Mouse (Mus musculus) CH12.LX (cell line): ENCODE measurements at regions not wholly inside any gene's neighbourhood (a gene's known extent, or its start where the extent isn't known, plus 50 kb on each side); places are given as distances from the start of the nearest gene placed in this dataset.

Experiments
- DNase-seq: peaks from one replicate; pipeline ENCODE4 v3.0.0-alpha.2; 2013; ENCODE audit errors: extremely low read depth
- H3K27ac ChIP-seq: 2 replicates; pipeline ENCODE4 v1.5.1; 2012; ENCODE audit warnings: low read depth, mild to moderate bottlenecking, control low read depth, moderate library complexity; ENCODE audit not compliant: insufficient read depth
- H3K27me3 ChIP-seq: replicated peaks from 2 replicates; pipeline ENCODE3; 2012; ENCODE audit warnings: inconsistent platforms
- H3K36me3 ChIP-seq, 2 experiments: replicated peaks in 1 of 2; 2 replicates each; pipeline versions ENCODE3 to v1.6.1; 2012; ENCODE audit warnings: inconsistent platforms in 1 of 2, low read length in 1 of 2, mild to moderate bottlenecking in 1 of 2, mixed read lengths in 1 of 2, moderate library complexity in 1 of 2; ENCODE audit not compliant: control insufficient read depth in 1 of 2, insufficient read depth in 1 of 2
- H3K4me1 ChIP-seq, 2 experiments: 2 replicates each; pipeline ENCODE4 v1.6.1; 2012; ENCODE audit warnings: inconsistent platforms in 1 of 2, moderate library complexity in 1 of 2; ENCODE audit not compliant: insufficient read depth in 2 of 2, control insufficient read depth in 1 of 2
- H3K4me2 ChIP-seq: 2 replicates; pipeline ENCODE4 v1.6.1; 2012; ENCODE audit warnings: low read depth, mild to moderate bottlenecking, control low read depth; ENCODE audit not compliant: poor library complexity, insufficient read depth, severe bottlenecking
- H3K4me3 ChIP-seq, 3 experiments: fragments of 150-350 bp in 1 of 3; sonication (generic) in 1 of 3; replicated peaks in 1 of 3; 2 replicates each; pipeline versions ENCODE3 to v1.5.1; 2011 to 2012; ENCODE audit warnings: low read depth in 2 of 3, low read length in 2 of 3, mild to moderate bottlenecking in 2 of 3, moderate library complexity in 2 of 3, control low read depth in 1 of 3, improper control_type of control experiment in 1 of 3, inconsistent platforms in 1 of 3, mixed read lengths in 1 of 3; ENCODE audit not compliant: poor library complexity in 1 of 3
- H3K79me2 ChIP-seq: replicated peaks from 2 replicates; pipeline ENCODE4 v1.6.1; 2012; ENCODE audit warnings: mild to moderate bottlenecking, moderate library complexity; ENCODE audit not compliant: control insufficient read depth, poor library complexity, insufficient read depth, severe bottlenecking; ENCODE audit errors: extremely low read depth
- H3K9ac ChIP-seq: 2 replicates; pipeline ENCODE4 v1.6.1; 2012; ENCODE audit warnings: low read depth, mild to moderate bottlenecking, control low read depth, moderate library complexity; ENCODE audit not compliant: insufficient read depth
- H3K9me3 ChIP-seq: replicated peaks from 2 replicates; pipeline ENCODE3; 2012; ENCODE audit warnings: low read length, inconsistent platforms, mixed read lengths
- CHD2 ChIP-seq: IDR thresholded peaks from 2 replicates; pipeline ENCODE4 v1.6.1; 2011; ENCODE audit warnings: low read length, improper control_type of control experiment
- E2F4 ChIP-seq: IDR thresholded peaks from 2 replicates; pipeline ENCODE4 v1.6.1; 2011; ENCODE audit warnings: low read depth, low read length, improper control_type of control experiment; ENCODE audit not compliant: insufficient replicate concordance
- EP300 ChIP-seq: IDR thresholded peaks from 2 replicates; pipeline ENCODE4 v1.6.1; 2011; ENCODE audit warnings: low read length, improper control_type of control experiment
- ETS1 ChIP-seq: conservative IDR thresholded peaks from 2 replicates; pipeline ENCODE4 v1.6.1; 2012; ENCODE audit warnings: low read depth, mild to moderate bottlenecking, inconsistent platforms, low read length, improper control_type of control experiment, moderate library complexity
- MAFK ChIP-seq: IDR thresholded peaks from 2 replicates; pipeline ENCODE4 v1.6.1; 2011; ENCODE audit warnings: low read length, improper control_type of control experiment; ENCODE audit not compliant: insufficient replicate concordance
- MAX ChIP-seq: IDR thresholded peaks from 2 replicates; pipeline ENCODE4 v1.6.1; 2011; ENCODE audit warnings: low read length, improper control_type of control experiment
- MXI1 ChIP-seq: IDR thresholded peaks from 2 replicates; pipeline ENCODE4 v1.6.1; 2011; ENCODE audit warnings: mild to moderate bottlenecking, low read depth, low read length, improper control_type of control experiment
- NRF1 ChIP-seq: IDR thresholded peaks from 2 replicates; pipeline ENCODE4 v1.6.1; 2014; ENCODE audit warnings: low read depth, mild to moderate bottlenecking, inconsistent platforms, low read length, improper control_type of control experiment, moderate library complexity
- PAX5 ChIP-seq: IDR thresholded peaks from 2 replicates; pipeline ENCODE4 v1.6.1; 2012; ENCODE audit warnings: low read length, inconsistent platforms, mixed read lengths
- TCF12 ChIP-seq: IDR thresholded peaks from 2 replicates; pipeline ENCODE4 v1.6.1; 2014; ENCODE audit warnings: low read depth, mild to moderate bottlenecking, inconsistent platforms, low read length, improper control_type of control experiment
- USF1 ChIP-seq: IDR thresholded peaks from 2 replicates; pipeline ENCODE4 v1.6.1; 2014; ENCODE audit warnings: low read depth, mild to moderate bottlenecking, inconsistent platforms, low read length, improper control_type of control experiment
- dilution Hi-C: fragments of 300-500 bp; cut with MboI; formaldehyde crosslinking; loops from 2 replicates; pipeline ENCODE4 v1.14.3; 2020; ENCODE audit warnings: low sequenced_read_pairs; ENCODE audit not compliant: extremely low pct_unique_long_range_greater_than_20kb, extremely low pct_ligation_motif_present
- in situ Hi-C: fragments of 300-500 bp; cut with MboI; formaldehyde crosslinking; loops from 3 replicates; pipeline ENCODE4 v1.14.3; 2019; ENCODE audit warnings: low sequenced_read_pairs, low pct_ligation_motif_present, low pct_unique_long_range_greater_than_20kb, mixed read lengths

DNA sequence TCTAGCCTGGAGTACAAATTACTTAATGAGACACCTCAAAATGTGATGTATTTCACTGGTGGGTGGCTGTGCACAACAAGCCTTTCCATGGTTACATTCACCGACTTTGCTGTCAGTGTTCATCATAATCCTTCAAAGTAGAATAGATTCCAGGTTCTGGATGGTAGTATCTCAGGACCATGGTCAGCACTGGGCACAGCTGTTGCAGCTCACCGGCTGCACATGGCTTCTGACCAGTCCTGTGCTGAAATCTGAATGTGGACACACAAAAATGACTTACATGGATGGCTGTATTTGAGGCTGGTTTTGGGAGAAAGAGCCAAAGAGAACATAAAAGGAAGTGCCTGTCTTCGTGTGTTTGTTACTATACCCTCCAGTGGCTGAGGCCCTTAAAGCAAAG is 57.5 kb upstream of the Sntg2 start:
- H3K36me3 ChIP-seq: no peaks in the 10 kb centered on the region
- no peaks in the 10 kb centered on the region for H3K79me2 ChIP-seq
- H3K4me3 ChIP-seq: no peak overlapping the region
- no peak overlapping the region for H3K4me2 ChIP-seq
- H3K9ac ChIP-seq: no peak overlapping the region
- dilution Hi-C loops: no loop called here
- H3K9me3 ChIP-seq: no peaks in the 10 kb centered on the region
- TF ChIP-seq MAX: no peak
- no peak for TF ChIP-seq CHD2
- TF ChIP-seq TCF12: no peak
- no peak for TF ChIP-seq NRF1
- TF ChIP-seq MAFK: no peak
- TF ChIP-seq EP300: no peak
- no peak for TF ChIP-seq PAX5
- H3K27ac ChIP-seq: no peak overlapping the region
- in situ Hi-C loops: no loop called here
- no peak for DNase-seq
- H3K27me3 ChIP-seq: no peaks in the 10 kb centered on the region
- peaks cover 0 to 14% of the 10 kb centered on the region in 2 experiments; a peak in 2 of 4 replicates for H3K4me1 ChIP-seq

DNA sequence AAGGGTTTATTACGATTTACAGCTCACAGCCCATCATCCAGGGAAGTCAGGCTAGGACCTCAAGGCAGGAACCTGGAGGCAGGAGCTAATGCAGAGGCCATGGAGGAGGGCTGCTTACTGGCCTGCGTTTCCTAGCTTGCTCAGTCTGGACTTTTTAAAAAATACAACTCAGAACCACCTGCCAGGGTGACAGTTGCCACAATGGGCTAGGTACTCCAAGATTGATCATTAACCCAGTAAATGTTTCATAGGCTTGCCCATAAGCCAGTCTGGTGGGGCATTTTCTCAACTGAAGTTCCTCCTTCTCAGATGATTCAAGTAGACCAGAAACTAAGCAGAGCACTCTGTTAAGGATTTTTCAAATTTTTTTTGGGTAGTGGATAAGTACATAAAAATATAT is 52.1 kb upstream of the Sntg2 start:
- in situ Hi-C loops: no loop called here
- no peak for DNase-seq
- H3K4me1 ChIP-seq: peaks cover 0 to 10% of the 10 kb centered on the region in 2 experiments; a peak in 2 of 4 replicates
- no peak overlapping the region for H3K4me2 ChIP-seq
- no peaks in the 10 kb centered on the region for H3K36me3 ChIP-seq
- H3K27ac ChIP-seq: no peak overlapping the region
- H3K9me3 ChIP-seq: no peaks in the 10 kb centered on the region
- TF ChIP-seq MXI1 (no peak), USF1 (no peak), E2F4 (no peak), ETS1 (no peak)
- H3K27me3 ChIP-seq: no peaks in the 10 kb centered on the region
- dilution Hi-C loops: no loop called here
- H3K4me3 ChIP-seq: no peak overlapping the region
- no peaks in the 10 kb centered on the region for H3K79me2 ChIP-seq
- H3K9ac ChIP-seq: no peak overlapping the region
